Mouse (Mus musculus): Measurements from ENCODE around the gene Kdm1a.

DNA sequence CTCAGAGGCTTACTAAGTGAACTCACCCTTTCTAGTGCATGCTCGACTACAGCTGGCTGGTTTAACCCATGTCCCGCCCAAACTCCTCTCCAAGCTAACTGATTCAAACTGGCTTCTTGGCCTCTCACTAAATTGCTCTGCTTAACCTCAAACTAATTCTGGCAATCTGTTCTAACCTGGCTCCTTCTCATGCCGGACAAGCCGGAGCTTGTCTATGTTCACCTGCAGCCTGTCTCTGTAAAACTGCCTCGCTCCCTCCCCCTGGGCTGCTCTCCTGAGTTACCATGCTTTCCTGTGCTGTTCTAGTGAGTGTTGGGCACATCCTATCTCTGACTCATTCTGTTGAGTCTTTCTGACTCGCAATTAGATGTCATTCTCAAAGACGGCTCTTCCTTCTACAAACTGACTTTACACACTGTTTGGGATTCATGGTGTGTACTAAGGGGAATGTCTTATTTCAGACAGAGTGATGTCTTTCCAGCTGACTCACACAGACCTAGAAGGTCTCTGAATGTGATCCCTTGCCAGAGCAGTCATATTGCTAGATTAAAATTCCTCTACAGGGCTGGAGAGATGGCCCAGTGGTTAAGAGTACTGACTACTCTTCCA is 4.2 kb downstream of the Kdm1a start:
- no peak for TF ChIP-seq CTCF (IDR thresholded peaks at IDR 0.05; ENCODE audit: low read depth, low read length)
- TF ChIP-seq POLR2A (IDR thresholded peaks at IDR 0.05; ENCODE audit: insufficient read depth, low read length) = no peak
- no peak for TF ChIP-seq EP300 (IDR thresholded peaks at IDR 0.05; ENCODE audit: insufficient read depth, low read depth, low read length)
